Mouse (Mus musculus) small intestine, adult 2 months (tissue): Measurements from ENCODE around the gene Dusp10.

ENCODE experiments used
- CTCF ChIP-seq: fragments of 200-500 bp; IDR thresholded peaks from 2 replicates; pipeline ENCODE4 v1.5.1; 2012; ENCODE audit warnings: low read depth, mild to moderate bottlenecking, control low read depth, inconsistent platforms, low read length, moderate library complexity, mixed read lengths; ENCODE audit not compliant: insufficient replicate concordance, insufficient read length; ENCODE audit errors: extremely low read depth
- POLR2A ChIP-seq: fragments of 200-500 bp; IDR thresholded peaks from 2 replicates; pipeline ENCODE4 v1.6.1; 2012; ENCODE audit warnings: low read depth, mild to moderate bottlenecking, control low read depth, inconsistent platforms, low read length, moderate library complexity

- TF ChIP-seq CTCF (no peak), POLR2A (no peak)
Measured at GRCm38 (mm10) chr1:184100414-184100813, 87.3 kb downstream of the Dusp10 start.
